Mouse (Mus musculus) MEL (cell line): Measurements from ENCODE around the gene RPS10-NUDT3. TPM values are rescaled to one million over a fixed set of nuclear protein-coding genes. Genes with fewer than 3 reads are reported as not detected.
"Not testable (repeated sequence)": the region's sequence is repeated elsewhere in the genome, so short reads cannot be mapped to it uniquely, and the experiment has no call there.

Experiments
- DNase-seq: peaks from one replicate; pipeline ENCODE4 v3.0.0; 2011; ENCODE audit warnings: low read depth, low spot score
- H3K27ac ChIP-seq: 2 replicates; pipeline ENCODE4 v1.5.1; 2012; ENCODE audit warnings: low read depth, mild to moderate bottlenecking, control low read depth, low read length, moderate library complexity; ENCODE audit not compliant: control insufficient read depth
- H3K27me3 ChIP-seq, 2 experiments: fragments of 150-350 bp in 1 of 2; sonication (generic) in 1 of 2; 2 replicates each; pipeline ENCODE4 v1.6.1; 2012; ENCODE audit warnings: low read length in 2 of 2, mild to moderate bottlenecking in 2 of 2, improper control_type of control experiment in 1 of 2, moderate library complexity in 1 of 2; ENCODE audit not compliant: insufficient read depth in 2 of 2, control insufficient read depth in 1 of 2
- H3K36me3 ChIP-seq, 2 experiments: 2 replicates each; pipeline ENCODE4 v1.6.1; 2012 to 2014; ENCODE audit warnings: low read length in 2 of 2, improper control_type of control experiment in 1 of 2, inconsistent platforms in 1 of 2, mild to moderate bottlenecking in 1 of 2; ENCODE audit not compliant: insufficient read depth in 2 of 2, control insufficient read depth in 1 of 2
- H3K4me1 ChIP-seq, 2 experiments: fragments of 150-350 bp in 1 of 2; sonication (generic) in 1 of 2; 2 replicates each; pipeline ENCODE4 v1.6.1; 2012; ENCODE audit warnings: low read length in 2 of 2, improper control_type of control experiment in 1 of 2, mild to moderate bottlenecking in 1 of 2; ENCODE audit not compliant: insufficient read depth in 2 of 2, control insufficient read depth in 1 of 2
- H3K4me3 ChIP-seq, 2 experiments: fragments of 150-350 bp in 1 of 2; sonication (generic) in 1 of 2; 2 replicates each; pipeline ENCODE4 v1.5.1; 2012; ENCODE audit warnings: low read depth in 2 of 2, low read length in 2 of 2, mild to moderate bottlenecking in 2 of 2, moderate library complexity in 2 of 2, control low read depth in 1 of 2, improper control_type of control experiment in 1 of 2; ENCODE audit not compliant: control insufficient read depth in 1 of 2, insufficient read depth in 1 of 2
- H3K79me2 ChIP-seq: 2 replicates; pipeline ENCODE4 v1.6.1; 2012; ENCODE audit warnings: mild to moderate bottlenecking, low read length, moderate library complexity; ENCODE audit not compliant: control insufficient read depth, poor library complexity, insufficient read depth
- H3K9ac ChIP-seq: 2 replicates; pipeline ENCODE4 v1.6.1; 2012; ENCODE audit warnings: low read depth, mild to moderate bottlenecking, control low read depth, low read length, moderate library complexity; ENCODE audit not compliant: control insufficient read depth, poor library complexity, severe bottlenecking
- H3K9me3 ChIP-seq: fragments of 150-350 bp; sonication (generic); replicated peaks from 2 replicates; pipeline ENCODE4 v1.6.1; 2012; ENCODE audit warnings: mild to moderate bottlenecking, low read length, improper control_type of control experiment, moderate library complexity; ENCODE audit not compliant: insufficient read depth
- CHD1 ChIP-seq: IDR thresholded peaks from 2 replicates; pipeline ENCODE4 v1.6.1; 2012; ENCODE audit warnings: low read depth, mild to moderate bottlenecking, inconsistent platforms, low read length, improper control_type of control experiment
- E2F4 ChIP-seq: IDR thresholded peaks from 2 replicates; pipeline ENCODE4 v1.6.1; 2011; ENCODE audit warnings: low read depth, low read length, improper control_type of control experiment, borderline replicate concordance
- ETS1 ChIP-seq: IDR thresholded peaks from 2 replicates; pipeline ENCODE4 v1.6.1; 2012; ENCODE audit warnings: low read depth, mild to moderate bottlenecking, inconsistent platforms, low read length, improper control_type of control experiment, moderate library complexity
- GABPA ChIP-seq: IDR thresholded peaks from 2 replicates; pipeline ENCODE4 v1.6.1; 2012; ENCODE audit warnings: low read depth, mild to moderate bottlenecking, inconsistent platforms, low read length, improper control_type of control experiment, moderate library complexity
- GATA1 ChIP-seq: IDR thresholded peaks from 2 replicates; pipeline ENCODE4 v1.6.1; 2011; ENCODE audit warnings: low read depth, low read length, improper control_type of control experiment
- JUND ChIP-seq: IDR thresholded peaks from 2 replicates; pipeline ENCODE4 v1.6.1; 2011; ENCODE audit warnings: low read depth, mild to moderate bottlenecking, improper control_type of control experiment, low read length
- KAT2A ChIP-seq: conservative IDR thresholded peaks from 2 replicates; pipeline ENCODE4 v1.6.1; 2012; ENCODE audit warnings: low read depth, low read length, improper control_type of control experiment, inconsistent platforms
- MAFK ChIP-seq: IDR thresholded peaks from 2 replicates; pipeline ENCODE4 v1.6.1; 2011; ENCODE audit warnings: low read depth, mild to moderate bottlenecking, low read length, improper control_type of control experiment, borderline replicate concordance
- MAX ChIP-seq: IDR thresholded peaks from 2 replicates; pipeline ENCODE4 v1.6.1; 2011; ENCODE audit warnings: low read length, improper control_type of control experiment
- MAZ ChIP-seq: IDR thresholded peaks from 2 replicates; pipeline ENCODE4 v1.6.1; 2012; ENCODE audit warnings: low read depth, mild to moderate bottlenecking, inconsistent platforms, low read length, improper control_type of control experiment
- MXI1 ChIP-seq: IDR thresholded peaks from 2 replicates; pipeline ENCODE4 v1.6.1; 2011; ENCODE audit warnings: mild to moderate bottlenecking, low read depth, low read length, improper control_type of control experiment
- MYB ChIP-seq: IDR thresholded peaks from 2 replicates; pipeline ENCODE4 v1.6.1; 2011; ENCODE audit warnings: mild to moderate bottlenecking, low read depth, low read length, improper control_type of control experiment
- MYC ChIP-seq: IDR thresholded peaks from 2 replicates; pipeline ENCODE4 v1.6.1; 2011; ENCODE audit warnings: low read depth, mild to moderate bottlenecking, low read length, improper control_type of control experiment, moderate library complexity
- POLR2A ChIP-seq, 2 experiments: IDR thresholded peaks; 2 replicates each; pipeline ENCODE4 v1.6.1; 2011 to 2012; ENCODE audit warnings: low read length in 2 of 2, mild to moderate bottlenecking in 2 of 2, control low read depth in 1 of 2, improper control_type of control experiment in 1 of 2, low read depth in 1 of 2, moderate library complexity in 1 of 2; ENCODE audit not compliant: control insufficient read depth in 1 of 2, insufficient read depth in 1 of 2, poor library complexity in 1 of 2
- POLR2AphosphoS2 ChIP-seq: IDR thresholded peaks from 2 replicates; pipeline ENCODE4 v1.6.1; 2011; ENCODE audit warnings: low read length, improper control_type of control experiment
- SMC3 ChIP-seq: IDR thresholded peaks from 2 replicates; pipeline ENCODE4 v1.6.1; 2011; ENCODE audit warnings: low read depth, low read length, improper control_type of control experiment
- TAL1 ChIP-seq: IDR thresholded peaks from 2 replicates; pipeline ENCODE4 v1.6.1; 2012; ENCODE audit warnings: mild to moderate bottlenecking, inconsistent platforms, low read length, moderate library complexity, mixed read lengths
- UBTF ChIP-seq: IDR thresholded peaks from 2 replicates; pipeline ENCODE4 v1.6.1; 2012; ENCODE audit warnings: low read depth, mild to moderate bottlenecking, inconsistent platforms, low read length, improper control_type of control experiment, moderate library complexity, borderline replicate concordance; ENCODE audit not compliant: insufficient read depth
- USF2 ChIP-seq, 2 experiments: IDR thresholded peaks; 2 replicates each; pipeline ENCODE4 v1.6.1; 2011 to 2012; ENCODE audit warnings: improper control_type of control experiment in 2 of 2, low read length in 2 of 2, borderline replicate concordance in 1 of 2, inconsistent platforms in 1 of 2, low read depth in 1 of 2, mild to moderate bottlenecking in 1 of 2; ENCODE audit not compliant: insufficient read depth in 1 of 2
- ZNF384 ChIP-seq: IDR thresholded peaks from 2 replicates; pipeline ENCODE4 v1.6.1; 2012; ENCODE audit warnings: low read depth, mild to moderate bottlenecking, inconsistent platforms, low read length, improper control_type of control experiment
- polyA plus RNA-seq, 2 experiments: library from polyadenylated mRNA; stranded (reverse) in 1 of 2; unstranded in 1 of 2; fragments of >175 nt in 1 of 2; fragments of >200 nt in 1 of 2; gene quantifications; 2 replicates each; pipeline versions ENCODE4 v1.2.1 to v1.2.4; 2012; ENCODE audit warnings: low replicate concordance in 2 of 2, low read depth in 1 of 2; ENCODE audit not compliant: insufficient read length in 2 of 2, insufficient read depth in 1 of 2, missing spikeins in 1 of 2
- total RNA-seq: library from RNA; depleted of rRNA; stranded (reverse); fragments of 300-350 nt; gene quantifications from 2 replicates; pipeline ENCODE4 v1.2.3, GENCODE M21; 2012

RPS10-NUDT3 gene
- total and polyA plus RNA-seq, 3 experiments = 37.3 TPM; not detected in 2

DNA sequence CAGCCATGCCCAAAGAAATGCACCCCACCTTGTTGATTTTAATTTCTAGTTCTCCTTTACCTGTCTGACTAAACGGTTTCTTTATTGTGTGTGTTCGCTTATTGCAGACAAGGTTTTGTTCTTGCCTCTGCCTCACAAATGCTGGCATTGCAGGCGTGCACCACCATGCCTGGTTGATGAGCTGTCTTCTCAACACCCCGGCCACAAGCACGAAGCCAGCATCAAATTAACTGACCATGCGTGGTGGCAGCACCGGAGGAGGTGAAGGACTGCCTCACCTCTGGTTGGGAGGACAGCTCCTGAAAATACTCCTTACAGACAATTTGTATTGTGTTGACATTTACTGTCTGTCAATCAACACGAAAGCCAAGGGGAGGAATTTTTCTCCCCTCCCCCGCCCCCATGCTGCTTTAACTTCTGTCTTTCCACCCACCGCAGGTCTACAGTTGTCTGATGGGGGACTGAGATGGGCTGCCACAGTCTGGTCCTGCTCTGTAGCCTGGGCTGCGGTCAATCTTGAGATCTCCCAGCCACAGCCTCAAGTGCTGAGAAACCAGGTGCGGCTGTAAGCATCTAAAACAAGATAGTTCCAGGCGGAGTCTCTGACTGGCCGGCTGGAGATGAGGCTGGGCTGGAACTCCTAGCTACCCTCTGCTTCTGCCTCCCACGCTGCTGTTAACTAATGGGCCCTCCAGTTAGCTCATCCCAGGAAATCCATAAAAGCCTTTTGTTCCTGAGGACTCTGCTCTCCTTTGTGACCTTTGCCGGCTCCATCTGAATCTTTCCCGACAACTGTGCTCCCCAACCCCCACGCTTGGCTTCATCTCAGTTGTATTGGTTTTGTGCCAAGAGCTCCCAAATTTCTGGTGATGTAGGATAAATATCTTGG, 1.4 kb upstream of the RPS10-NUDT3 start, which contains the start of gene Rps10:
Gene Rps10 (minus strand): TSS at position 538 of the 889 bp plus-strand sequence.
- peak within 1 kb of the TSS; percentile 71 for H3K27ac ChIP-seq
- no peaks in the 10 kb centered on the region for H3K27me3 ChIP-seq
- TF ChIP-seq ETS1 = no peak
- no peak for TF ChIP-seq MAZ
- TF ChIP-seq POLR2AphosphoS2 = no peak
- no peak for TF ChIP-seq USF2 (IDR thresholded peaks at IDR 0.05; ENCODE audit: borderline replicate concordance in 1 of 2, insufficient read depth in 1 of 2, low read depth in 1 of 2, low read length in 2 of 2)
- TF ChIP-seq CHD1 = no peak
- no peak for TF ChIP-seq GABPA
- no peak for TF ChIP-seq MAX
- TF ChIP-seq JUND = no peak
- TF ChIP-seq MYB = no peak
- TF ChIP-seq POLR2A (IDR thresholded peaks at IDR 0.05; ENCODE audit: control insufficient read depth in 1 of 2, insufficient read depth in 1 of 2, low read depth in 1 of 2, low read length in 2 of 2, poor library complexity in 1 of 2) = no peak
- no peak for TF ChIP-seq MAFK
- no peak for TF ChIP-seq UBTF
- no peak for TF ChIP-seq E2F4
- no peak for TF ChIP-seq KAT2A
- no peak for TF ChIP-seq SMC3
- TF ChIP-seq GATA1 = no peak
- TF ChIP-seq TAL1 = no peak
- TF ChIP-seq MXI1 = no peak
- no peak for TF ChIP-seq MYC
- peak within 1 kb of the TSS; percentile 83 for H3K9ac ChIP-seq
- peaks cover 38% of the 10 kb centered on the region for H3K79me2 ChIP-seq
- no peaks in the 10 kb centered on the region for H3K9me3 ChIP-seq
- H3K4me1 ChIP-seq = peaks cover 0 to 5% of the 10 kb centered on the region in 2 experiments; a peak in 1 of 4 replicates
- peaks cover 6 to 13% of the 10 kb centered on the region in 2 experiments for H3K36me3 ChIP-seq
- H3K4me3 ChIP-seq = peak within 1 kb of the TSS; percentile 72 to 73
- DNase-seq = no peak

DNA sequence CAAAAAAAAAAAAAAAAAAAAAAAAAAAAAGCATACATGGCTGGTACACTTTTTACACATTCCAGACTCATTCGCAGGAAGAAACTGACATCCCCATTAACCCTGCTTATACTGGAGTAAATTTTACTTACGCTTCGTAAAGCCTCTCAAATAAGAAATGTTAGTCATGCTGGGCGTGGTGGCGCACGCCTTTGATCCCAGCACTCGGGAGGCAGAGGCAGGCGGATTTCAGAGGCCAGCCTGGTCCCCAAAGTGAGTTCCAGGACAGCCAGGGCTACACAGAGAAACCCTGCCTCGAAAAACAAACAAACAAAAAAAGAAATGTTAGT, 517 bp upstream of the RPS10-NUDT3 start:
- Histone ChIP-seq H3K79me2 (peaks cover 40% of the 10 kb centered on the region), H3K4me3 (peak overlapping the region; percentile 72 to 73), H3K9ac (peak overlapping the region; percentile 83), H3K27ac (peak overlapping the region; percentile 71), H3K36me3 (peaks cover 11 to 13% of the 10 kb centered on the region in 2 experiments)
- H3K27me3 ChIP-seq, H3K9me3 ChIP-seq, H3K4me1 ChIP-seq, DNase-seq: not testable (repeated sequence)
- TF ChIP-seq ZNF384 = peak; percentile 97; the same call in 1 of the 2 replicates
